Mouse (Mus musculus): ENCODE data around the gene Baz2b. TPM values are rescaled to one million over a fixed set of nuclear protein-coding genes. Genes with fewer than 3 reads are reported as not detected.

Gene Baz2b
- polyA plus RNA-seq, 1 experiment from 2014 or later = 105 TPM

DNA sequence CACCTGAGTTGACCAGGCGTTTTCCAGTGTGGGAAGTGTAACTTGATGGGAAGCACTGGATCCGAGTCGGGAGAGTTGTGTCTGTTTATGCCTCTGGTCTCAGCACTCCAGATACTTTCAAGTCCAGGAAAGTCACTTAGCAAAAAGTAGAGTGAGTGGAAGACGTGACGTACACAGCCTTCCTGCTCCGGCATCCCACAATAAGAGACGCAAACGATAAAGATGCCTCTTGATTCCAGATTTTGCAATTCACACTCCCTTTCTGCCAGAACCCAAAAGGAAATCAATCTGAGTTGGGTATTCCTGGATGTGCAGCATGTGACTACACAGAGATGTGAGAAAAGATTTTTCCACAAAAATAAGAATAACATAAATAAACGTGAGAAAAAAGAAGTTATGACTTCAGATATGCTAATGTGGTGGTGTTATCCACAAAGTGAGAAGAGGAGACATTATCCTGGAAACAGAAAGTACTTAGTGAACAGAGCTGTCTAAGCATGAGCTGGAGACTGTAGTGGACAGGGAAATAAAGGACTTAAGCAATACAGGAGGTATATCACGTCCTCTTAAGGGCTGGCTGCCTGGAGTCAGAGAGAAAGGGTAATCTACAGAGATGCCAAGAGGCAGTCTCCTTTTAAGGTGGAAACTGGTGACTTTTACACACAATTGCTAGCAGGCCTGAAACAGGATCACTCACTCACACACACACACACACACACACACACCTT, 154.7 kb downstream of the Baz2b start:
- Histone ChIP-seq H3K4me2 (no peak overlapping the region), H3K9ac (no peak overlapping the region), H3K4me3 (no peak overlapping the region), H3K4me1 (replicated peaks) (peaks cover 21% of the 10 kb centered on the region), H3K27ac (no peak overlapping the region), H3K36me3 (peaks cover 3% of the 10 kb centered on the region; the same call in 1 of the 2 replicates), H3K27me3 (no peaks in the 10 kb centered on the region), H3K9me3 (no peaks in the 10 kb centered on the region)
- WGBS = 82% methylated on average over 10 of the region's 10 CpGs
- no peak for ATAC-seq (ENCODE audit: low FRiP score)

DNA sequence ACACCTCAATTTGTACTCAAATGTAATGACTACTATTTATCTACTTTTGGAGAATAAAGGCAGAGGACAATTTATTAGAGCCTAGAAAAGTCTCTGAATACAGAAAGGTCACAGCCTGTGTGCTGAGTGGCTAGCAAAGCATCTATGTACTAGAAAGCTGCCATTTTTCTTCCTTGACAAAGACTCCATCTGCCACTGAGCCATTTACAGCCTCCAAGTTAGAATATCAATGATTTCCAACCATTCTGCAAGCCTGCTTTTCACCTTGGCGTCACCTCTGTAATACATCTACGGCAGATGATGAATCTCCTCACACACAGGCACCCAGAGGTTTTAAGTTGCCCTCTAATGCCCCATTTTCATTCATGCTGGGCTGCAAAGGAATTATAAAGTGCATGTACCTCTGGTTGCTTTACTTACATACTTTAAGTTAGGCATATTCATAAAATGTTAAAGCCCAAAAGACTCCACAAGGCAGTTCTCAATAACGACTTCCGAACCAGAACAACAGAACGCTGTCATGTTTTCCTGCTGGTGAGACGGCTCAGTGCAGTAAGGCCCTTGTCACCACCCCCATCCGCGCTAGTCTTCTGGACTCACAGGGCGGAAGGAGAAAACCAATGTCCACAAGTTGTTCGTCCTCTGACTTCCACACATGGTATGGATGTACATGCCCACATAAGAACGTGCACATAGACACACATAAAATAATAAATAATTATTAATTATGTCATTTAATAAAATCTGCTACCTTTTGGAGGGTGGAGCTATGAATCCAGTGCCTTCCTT, 156.2 kb downstream of the Baz2b start:
- ATAC-seq (ENCODE audit: low FRiP score) = no peak; the same call in 1 of the 2 replicates
- H3K27ac ChIP-seq = peak overlapping the region; percentile 83
- H3K9ac ChIP-seq = no peak overlapping the region
- no peak overlapping the region for H3K4me3 ChIP-seq
- H3K27me3 ChIP-seq = no peaks in the 10 kb centered on the region
- H3K9me3 ChIP-seq = no peaks in the 10 kb centered on the region
- H3K36me3 ChIP-seq = peaks cover 3% of the 10 kb centered on the region; the same call in 1 of the 2 replicates
- WGBS = 54% methylated on average over 11 of the region's 11 CpGs
- peaks cover 21% of the 10 kb centered on the region for H3K4me1 ChIP-seq (replicated peaks)
- no peak overlapping the region for H3K4me2 ChIP-seq

DNA sequence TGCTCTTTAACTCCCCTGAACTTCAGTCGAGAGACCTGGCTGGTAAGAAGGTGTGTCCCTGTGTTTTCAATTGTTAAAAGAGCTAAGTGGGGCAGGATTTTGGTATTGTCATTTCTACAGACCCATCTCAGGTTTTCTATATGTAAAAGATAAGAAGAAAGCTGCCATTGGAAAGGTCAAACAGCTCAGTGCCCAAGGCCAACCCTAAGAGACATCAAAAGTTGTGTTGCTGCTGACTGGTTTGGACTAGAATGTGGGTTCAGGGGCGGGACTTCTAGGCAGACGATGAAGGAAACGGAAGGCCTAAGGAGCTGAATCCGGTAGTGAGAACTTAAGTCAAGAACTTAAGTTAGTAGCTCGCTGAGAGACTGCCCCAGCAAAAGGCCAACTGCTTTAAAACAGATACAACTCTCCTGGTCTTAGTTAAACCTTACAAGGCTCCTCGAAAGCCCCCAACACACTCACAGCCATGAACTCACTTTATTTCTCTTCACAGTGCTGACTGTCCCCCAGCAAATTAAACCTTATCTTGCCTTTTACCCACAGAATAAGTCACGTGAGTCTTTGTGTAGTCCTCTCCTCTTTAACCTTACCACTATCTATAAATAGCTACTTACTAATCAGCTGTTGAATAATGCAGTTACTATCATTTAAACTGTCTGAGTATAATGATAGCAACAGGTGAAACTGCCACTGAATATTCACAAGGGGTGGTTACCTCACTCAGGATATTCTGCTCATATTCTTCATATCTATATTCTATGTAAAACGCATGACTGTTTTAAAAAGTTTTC, 158.8 kb downstream of the Baz2b start:
- no peak for ATAC-seq (ENCODE audit: low FRiP score)
- H3K9me3 ChIP-seq = no peaks in the 10 kb centered on the region

DNA sequence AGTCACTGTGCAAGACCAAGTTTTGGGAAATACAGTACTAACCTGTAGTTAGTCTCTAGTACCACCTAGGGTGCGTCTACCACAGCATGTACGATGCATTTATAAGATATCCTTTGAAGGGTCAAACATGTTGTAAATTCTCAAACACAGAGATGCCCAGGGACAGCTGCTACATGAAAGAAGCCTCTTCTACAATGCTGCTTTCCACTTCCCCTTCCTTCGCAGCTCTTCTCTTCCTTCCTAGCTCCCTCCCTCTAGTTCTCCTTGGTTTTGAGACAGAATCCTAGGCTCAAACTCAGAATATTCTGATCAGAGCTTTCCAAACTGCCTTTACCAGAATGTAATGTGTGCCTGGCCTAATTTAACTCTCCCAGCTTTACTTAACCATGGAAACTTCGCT, 159.8 kb downstream of the Baz2b start:
- Histone ChIP-seq H3K4me3 (no peak overlapping the region), H3K27me3 (no peaks in the 10 kb centered on the region), H3K9ac (no peak overlapping the region), H3K4me2 (no peak overlapping the region), H3K9me3 (no peaks in the 10 kb centered on the region), H3K36me3 (no peaks in the 10 kb centered on the region), H3K4me1 (replicated peaks) (peaks cover 18% of the 10 kb centered on the region), H3K27ac (no peak overlapping the region)
- 88% methylated on average over 4 of the region's 4 CpGs for WGBS
- ATAC-seq (ENCODE audit: low FRiP score) = no peak

More for the DNA sequence above, 158.8 kb downstream of the Baz2b start:
- 85% methylated on average over 9 of the region's 9 CpGs for WGBS
- no peak overlapping the region for H3K4me3 ChIP-seq
- no peak overlapping the region for H3K4me2 ChIP-seq
- H3K27ac ChIP-seq = no peak overlapping the region
- H3K4me1 ChIP-seq (replicated peaks) = peaks cover 18% of the 10 kb centered on the region
- no peaks in the 10 kb centered on the region for H3K36me3 ChIP-seq
- no peaks in the 10 kb centered on the region for H3K27me3 ChIP-seq
- no peak overlapping the region for H3K9ac ChIP-seq

DNA sequence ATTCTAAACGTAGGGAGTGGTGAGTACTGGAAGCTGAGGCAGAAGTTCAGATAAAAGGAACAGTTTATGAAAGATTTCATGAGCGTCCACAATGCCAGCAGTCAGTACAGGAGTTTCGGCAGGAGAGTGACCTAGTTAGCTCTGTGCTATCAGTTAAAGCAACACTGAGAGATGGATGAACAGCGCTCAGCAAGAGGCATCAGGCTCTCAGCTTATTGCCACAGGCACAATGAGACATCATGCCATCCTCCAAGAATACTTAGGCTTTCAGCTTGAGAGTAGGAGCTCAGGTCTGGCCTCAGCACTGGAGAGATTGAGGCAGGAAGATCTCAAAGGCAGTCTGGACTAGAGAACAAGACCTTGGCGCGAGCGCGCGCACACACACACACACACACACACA, 160.3 kb downstream of the Baz2b start:
- ATAC-seq (ENCODE audit: low FRiP score) = no peak
- Histone ChIP-seq H3K9me3 (no peaks in the 10 kb centered on the region), H3K4me2 (no peak overlapping the region), H3K9ac (no peak overlapping the region), H3K4me3 (no peak overlapping the region), H3K27me3 (no peaks in the 10 kb centered on the region), H3K36me3 (no peaks in the 10 kb centered on the region), H3K27ac (no peak overlapping the region), H3K4me1 (replicated peaks) (peaks cover 18% of the 10 kb centered on the region)
- WGBS = 98% methylated on average over 9 of the region's 9 CpGs

DNA sequence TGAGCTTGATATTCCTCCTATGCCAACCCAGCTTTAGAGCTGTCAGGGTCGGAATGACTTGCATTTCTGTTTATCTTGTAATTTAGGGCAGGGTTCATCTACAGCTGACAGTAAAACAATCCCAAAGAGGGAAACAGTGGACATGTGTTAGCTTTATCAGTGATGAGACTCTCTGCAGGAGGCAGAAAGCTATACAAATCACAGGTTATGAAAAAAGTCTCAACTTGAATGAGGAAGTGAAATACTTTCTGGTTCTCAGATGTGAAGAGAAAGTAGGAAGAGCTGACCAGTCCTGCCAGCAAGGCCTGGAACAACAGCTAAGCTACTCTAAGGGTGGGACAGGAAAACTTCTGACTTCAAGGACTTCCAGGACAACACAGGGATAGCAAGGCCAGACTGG, 163.6 kb downstream of the Baz2b start:
- WGBS = 73% methylated on average over 1 of the region's 1 CpGs

DNA sequence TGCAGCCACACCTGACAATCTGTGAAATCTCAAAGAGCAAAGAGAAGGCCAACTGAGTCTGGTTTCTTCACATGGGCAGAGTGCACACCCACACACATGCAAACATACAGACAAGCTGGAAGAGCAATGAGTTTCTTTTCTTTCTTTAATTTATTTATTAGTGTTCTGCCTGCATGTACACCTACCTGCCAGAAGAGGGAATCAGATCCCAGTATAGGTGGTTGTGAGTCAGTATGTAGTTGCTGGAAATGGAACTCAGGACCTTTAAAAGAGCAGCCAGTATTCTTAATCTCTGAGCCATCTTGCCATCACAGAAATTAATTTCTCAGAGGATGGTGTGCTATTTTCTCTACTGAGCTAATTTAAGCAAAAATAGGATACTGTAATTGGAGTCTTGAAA, 164.7 kb downstream of the Baz2b start:
- Histone ChIP-seq H3K27me3 (no peaks in the 10 kb centered on the region), H3K4me2 (no peak overlapping the region), H3K9me3 (no peaks in the 10 kb centered on the region), H3K4me1 (replicated peaks) (peaks cover 9% of the 10 kb centered on the region), H3K27ac (no peak overlapping the region), H3K36me3 (no peaks in the 10 kb centered on the region), H3K4me3 (no peak overlapping the region), H3K9ac (no peak overlapping the region)
- ATAC-seq (ENCODE audit: low FRiP score) = no peak

More for the DNA sequence above, 163.6 kb downstream of the Baz2b start:
- ATAC-seq (ENCODE audit: low FRiP score) = no peak
- H3K27me3 ChIP-seq = no peaks in the 10 kb centered on the region
- no peak overlapping the region for H3K4me3 ChIP-seq
- no peaks in the 10 kb centered on the region for H3K36me3 ChIP-seq
- H3K4me2 ChIP-seq = no peak overlapping the region
- no peak overlapping the region for H3K27ac ChIP-seq
- peaks cover 9% of the 10 kb centered on the region for H3K4me1 ChIP-seq (replicated peaks)
- no peaks in the 10 kb centered on the region for H3K9me3 ChIP-seq
- no peak overlapping the region for H3K9ac ChIP-seq

DNA sequence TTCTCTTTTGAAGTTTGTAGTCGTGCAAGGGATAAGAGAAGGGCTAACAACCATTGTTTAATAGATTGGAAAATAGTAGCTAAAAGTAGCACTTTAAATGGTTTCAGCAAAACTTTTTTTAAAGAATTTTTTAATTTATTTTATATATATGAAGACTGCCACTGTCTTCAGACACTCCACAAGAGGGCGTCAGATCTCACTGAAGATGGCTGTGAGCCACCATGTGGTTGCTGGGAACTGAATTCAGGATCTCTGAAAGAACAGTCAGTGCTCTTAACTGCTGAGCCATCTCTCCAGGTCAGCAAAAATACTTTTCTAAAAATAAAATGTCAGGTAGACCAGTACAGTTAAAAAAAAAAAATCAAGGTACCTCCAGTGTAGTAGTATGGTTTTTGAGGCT, 165.1 kb downstream of the Baz2b start:
- Histone ChIP-seq H3K9ac (no peak overlapping the region), H3K4me1 (replicated peaks) (peaks cover 9% of the 10 kb centered on the region), H3K36me3 (no peaks in the 10 kb centered on the region), H3K27ac (no peak overlapping the region), H3K4me3 (no peak overlapping the region), H3K9me3 (no peaks in the 10 kb centered on the region), H3K4me2 (no peak overlapping the region), H3K27me3 (no peaks in the 10 kb centered on the region)
- ATAC-seq (ENCODE audit: low FRiP score) = no peak
- WGBS = 78% methylated on average over 2 of the region's 2 CpGs

DNA sequence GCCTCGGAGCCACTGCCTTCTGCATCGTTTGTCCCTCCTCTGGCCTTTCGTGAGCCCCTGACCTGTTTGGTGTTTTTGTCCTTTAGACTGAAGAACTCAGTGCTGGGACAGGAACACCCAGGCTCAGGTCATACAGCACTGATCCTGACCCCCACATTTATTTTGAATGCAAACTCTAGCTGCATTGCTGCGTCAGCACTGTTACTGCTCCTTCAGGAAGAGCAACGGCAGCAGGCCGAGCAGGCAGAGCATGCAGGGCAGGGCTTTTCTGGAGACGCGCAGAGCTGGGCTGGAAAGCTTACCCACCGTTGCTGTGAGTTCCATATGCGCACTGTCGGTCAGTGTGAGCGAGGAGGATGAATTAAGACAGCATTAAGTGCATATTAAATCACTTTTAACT, 166.9 kb downstream of the Baz2b start:
- no peaks in the 10 kb centered on the region for H3K9me3 ChIP-seq
- 49% methylated on average over 12 of the region's 12 CpGs for WGBS
- peak; percentile 60; the same call in 1 of the 2 replicates for ATAC-seq (ENCODE audit: low FRiP score)

DNA sequence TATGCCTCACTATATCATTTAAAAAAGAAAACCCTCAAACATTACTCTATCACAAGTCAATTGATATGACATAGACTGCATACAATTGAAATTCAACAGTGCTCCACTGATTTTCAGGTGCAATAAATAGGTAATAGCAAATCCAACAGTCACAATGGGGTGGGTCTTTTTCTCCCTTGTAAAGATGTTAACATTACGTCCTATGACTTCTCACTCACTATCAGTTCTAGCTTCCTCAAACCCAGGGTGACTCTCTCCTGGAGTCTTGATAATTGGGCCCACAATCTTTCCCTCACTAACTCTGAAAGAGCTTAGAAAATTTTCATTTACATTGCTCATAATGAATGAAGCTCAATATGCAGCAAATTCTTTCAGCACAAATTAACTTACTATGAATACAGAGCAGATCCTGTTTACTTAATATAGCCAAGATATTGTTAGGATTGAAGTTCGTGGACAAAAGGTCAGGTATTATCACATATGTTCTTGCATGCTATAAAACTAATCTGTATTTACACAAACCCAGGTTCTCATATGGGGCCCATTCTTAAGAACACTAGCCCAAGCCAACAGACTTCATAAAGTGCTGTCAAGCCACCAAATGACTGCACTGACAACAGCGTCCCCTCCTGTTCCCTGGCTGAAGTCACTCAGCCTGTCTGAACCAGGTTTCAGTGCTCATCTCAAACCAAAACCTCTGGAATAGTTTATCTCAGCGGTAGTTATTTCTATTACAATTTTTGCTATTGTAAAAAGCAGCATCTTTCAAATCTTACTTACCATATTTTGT, 168.0 kb downstream of the Baz2b start:
- Histone ChIP-seq H3K4me3 (no peak overlapping the region), H3K9me3 (no peaks in the 10 kb centered on the region), H3K4me2 (no peak overlapping the region), H3K27ac (no peak overlapping the region), H3K4me1 (replicated peaks) (peaks cover 14% of the 10 kb centered on the region), H3K9ac (no peak overlapping the region), H3K27me3 (no peaks in the 10 kb centered on the region), H3K36me3 (no peaks in the 10 kb centered on the region)
- 87% methylated on average over 4 of the region's 4 CpGs for WGBS
- no peak for ATAC-seq (ENCODE audit: low FRiP score)

More for the DNA sequence above, 166.9 kb downstream of the Baz2b start:
- no peaks in the 10 kb centered on the region for H3K27me3 ChIP-seq
- H3K36me3 ChIP-seq = no peaks in the 10 kb centered on the region
- peak overlapping the region; percentile 89 for H3K27ac ChIP-seq
- H3K4me2 ChIP-seq = peak overlapping the region; percentile 29
- H3K4me3 ChIP-seq = no peak overlapping the region
- H3K4me1 ChIP-seq (replicated peaks) = peaks cover 6% of the 10 kb centered on the region
- 0 out of 2 replicates have a peak overlapping the region, but pooled peaks have one; percentile 9 for H3K9ac ChIP-seq

DNA sequence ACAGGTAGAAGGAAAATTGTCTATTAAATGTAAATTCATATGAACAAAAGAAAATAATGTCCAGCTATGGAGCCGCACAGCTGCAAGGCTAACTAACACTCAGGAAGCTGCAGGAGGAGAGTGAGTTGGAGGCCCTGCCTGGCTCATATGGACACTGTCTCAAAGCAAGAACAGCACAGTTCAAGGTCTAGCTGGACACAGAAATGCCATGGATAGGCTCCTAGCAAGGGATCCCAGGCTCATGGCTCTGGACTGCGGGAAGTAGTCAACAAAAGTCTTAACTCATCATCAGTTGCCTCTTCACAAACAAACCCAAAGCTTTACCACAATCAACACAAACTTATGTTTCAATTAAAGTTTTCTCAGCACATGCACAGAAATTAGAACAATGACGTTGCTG, 169.5 kb downstream of the Baz2b start:
- H3K27ac ChIP-seq = no peak overlapping the region
- H3K36me3 ChIP-seq = no peaks in the 10 kb centered on the region
- WGBS = 93% methylated on average over 3 of the region's 3 CpGs
- H3K4me1 ChIP-seq (replicated peaks) = peaks cover 14% of the 10 kb centered on the region
- no peak for ATAC-seq (ENCODE audit: low FRiP score)
- no peaks in the 10 kb centered on the region for H3K27me3 ChIP-seq
- no peak overlapping the region for H3K9ac ChIP-seq
- no peak overlapping the region for H3K4me2 ChIP-seq
- H3K9me3 ChIP-seq = no peaks in the 10 kb centered on the region
- H3K4me3 ChIP-seq = no peak overlapping the region

All from hindbrain, embryonic 13.5 days (tissue).